Mouse (Mus musculus): ENCODE results near the gene Tubgcp5.

DNA sequence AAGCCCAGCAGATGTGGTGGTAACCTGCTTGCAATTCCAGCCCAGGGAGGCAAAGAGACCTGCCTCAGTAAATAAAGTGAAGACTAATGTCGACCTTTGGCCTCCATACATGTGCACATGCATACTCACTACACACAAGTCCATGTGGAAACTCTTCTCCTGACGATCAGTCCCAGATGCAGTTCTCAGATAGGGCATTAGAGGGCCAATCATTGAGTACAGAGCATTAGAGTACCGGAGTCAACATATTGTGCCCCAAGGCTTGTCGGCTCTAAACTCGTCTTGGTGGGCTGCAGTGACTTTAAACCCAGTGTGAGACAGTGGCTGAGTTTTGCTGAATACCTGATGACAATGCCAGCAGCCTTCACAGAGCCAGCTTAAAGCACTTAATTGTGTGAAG is 30.5 kb downstream of the Tubgcp5 start:
- TF ChIP-seq PAX5 (IDR thresholded peaks at IDR 0.05; ENCODE audit: low read length) (no peak), JUND (conservative IDR thresholded peaks at IDR 0.05; ENCODE audit: low read depth, low read length) (no peak)

All from CH12.LX (cell line).